Mouse (Mus musculus): Measurements from ENCODE around the gene Bmp10. TPM values are rescaled to one million over a fixed set of nuclear protein-coding genes. Genes with fewer than 3 reads are reported as not detected.

The Bmp10 gene
- polyA plus RNA-seq, 1 experiment from 2014 or later, result not detected

Other genes with a start within 250 kb of the Bmp10 start
- gene Antxr1, start 93.2 kb upstream of the Bmp10 start, polyA plus RNA-seq (2014; fragmentation: Nextera tagmentation; extraction: Ambion mirVana), result 4.9 and 5.4 TPM in 2 replicates
- not detected in 2 replicates for gene Gkn1, start 78.1 kb upstream of the Bmp10 start, polyA plus RNA-seq (2014; fragmentation: Nextera tagmentation; extraction: Ambion mirVana)
- not detected in 2 replicates for gene Gkn2, start 55.6 kb upstream of the Bmp10 start, polyA plus RNA-seq (2014; fragmentation: Nextera tagmentation; extraction: Ambion mirVana)
- gene Gkn3, start 40.1 kb upstream of the Bmp10 start, polyA plus RNA-seq (2014; fragmentation: Nextera tagmentation; extraction: Ambion mirVana), result 0.42 TPM in 1 of 2 replicates, not detected in the other
- gene Arhgap25, start 104.3 kb downstream of the Bmp10 start, polyA plus RNA-seq (2014; fragmentation: Nextera tagmentation; extraction: Ambion mirVana), result 1.7 and 2.3 TPM in 2 replicates
- gene Prokr1, start 161.7 kb downstream of the Bmp10 start, polyA plus RNA-seq (2014; fragmentation: Nextera tagmentation; extraction: Ambion mirVana), result 3.1 and 3.5 TPM in 2 replicates
- gene Aplf, start 243.2 kb downstream of the Bmp10 start, polyA plus RNA-seq (2014; fragmentation: Nextera tagmentation; extraction: Ambion mirVana), result 14.8 and 15.9 TPM in 2 replicates

Data from midbrain, embryonic 11.5 days (tissue).